Mouse (Mus musculus): Measurements from ENCODE around the gene Astn1.
A peak's percentile ranks its signal among the peaks of the same experiment; 100 is the strongest.

Astn1 gene

DNA sequence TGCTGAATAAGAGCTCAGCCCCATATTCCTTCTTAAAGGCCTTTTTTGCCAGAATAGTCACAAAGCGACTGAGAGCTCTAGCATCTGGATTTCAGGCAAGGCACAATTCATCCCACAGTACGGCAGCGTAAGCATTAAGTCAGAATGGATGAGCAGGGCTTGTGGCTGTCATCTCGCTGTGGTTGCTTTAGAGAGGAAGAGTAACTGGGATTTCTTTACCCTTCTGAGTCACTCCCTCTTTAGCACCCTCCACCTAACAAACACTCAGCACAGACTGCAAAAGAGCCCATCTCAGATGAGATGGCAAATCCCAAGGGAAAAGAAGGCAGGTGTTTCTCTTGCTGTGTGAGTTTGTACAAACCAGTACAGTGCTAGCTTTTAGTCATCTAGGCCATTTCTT is 183.0 kb downstream of the Astn1 start:
- no peak for DNase-seq

DNA sequence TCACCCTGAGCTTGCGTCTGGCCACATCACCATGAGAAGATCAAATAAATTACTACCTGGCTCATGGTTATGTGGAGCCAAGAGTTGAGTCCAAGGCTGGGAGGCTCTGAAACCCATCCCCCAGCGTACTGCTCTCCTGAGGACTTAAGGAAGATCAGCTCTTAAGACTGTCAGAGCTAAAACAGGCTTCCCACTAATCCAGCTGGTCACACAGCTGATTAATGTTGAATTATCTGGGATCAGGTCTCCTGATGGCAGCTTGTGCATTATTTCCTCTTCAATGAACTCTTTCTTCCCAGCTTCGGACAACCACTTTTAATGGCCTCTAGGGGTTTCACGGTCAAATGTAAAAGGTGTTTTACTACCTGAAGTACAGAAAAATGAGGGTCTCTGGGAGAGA is 184.4 kb downstream of the Astn1 start:
- DNase-seq = no peak

DNA sequence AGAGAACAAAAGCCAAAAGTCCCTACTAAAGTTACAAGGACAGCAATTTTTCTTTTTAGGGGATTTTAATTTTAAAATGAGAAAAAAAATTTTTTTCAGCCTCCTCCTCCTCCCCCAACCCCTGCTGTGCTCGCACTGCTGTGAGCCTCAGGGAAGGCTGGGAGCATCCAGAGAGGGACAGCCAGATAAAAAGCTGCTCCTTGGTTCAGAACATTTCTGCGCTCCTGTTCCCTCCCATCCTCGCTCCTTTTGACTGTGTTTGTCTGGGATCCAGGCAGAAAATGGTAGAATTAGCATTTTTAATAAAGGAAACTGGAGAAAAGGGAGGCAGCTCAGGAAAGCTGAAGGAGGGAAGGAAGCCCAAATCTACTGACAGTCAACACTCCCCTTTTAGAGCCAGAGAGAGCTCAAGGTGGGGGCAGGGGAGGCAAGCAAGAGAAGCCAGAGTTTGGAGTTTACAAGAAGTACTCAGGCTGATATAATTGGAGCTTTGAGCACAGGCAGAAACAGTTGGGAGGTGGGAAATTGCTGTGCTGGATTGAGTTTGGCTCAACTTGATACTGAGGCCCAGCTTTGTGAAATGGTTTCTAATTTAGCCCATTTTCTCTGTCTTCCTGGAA is 185.6 kb downstream of the Astn1 start:
- DNase-seq = no peak

DNA sequence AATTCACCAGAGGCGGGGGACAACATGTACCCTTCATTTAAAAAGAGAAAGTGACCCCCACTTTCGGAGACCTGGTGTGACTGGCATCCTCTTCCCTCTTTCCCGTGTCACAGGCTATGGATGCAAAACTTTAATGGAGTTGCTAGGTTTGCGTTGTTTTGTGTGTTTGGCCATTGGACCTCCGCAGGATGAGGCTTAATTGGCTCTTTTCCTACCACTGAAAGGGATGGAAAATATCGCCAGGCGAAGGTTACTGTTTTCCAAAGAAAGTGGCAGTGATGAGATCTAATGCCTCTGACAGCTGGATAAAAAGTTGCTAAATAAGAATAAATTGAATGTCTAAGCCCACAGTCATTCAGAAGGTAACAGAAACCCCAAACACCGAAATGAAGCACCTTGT is 186.2 kb downstream of the Astn1 start:
- no peak for DNase-seq

DNA sequence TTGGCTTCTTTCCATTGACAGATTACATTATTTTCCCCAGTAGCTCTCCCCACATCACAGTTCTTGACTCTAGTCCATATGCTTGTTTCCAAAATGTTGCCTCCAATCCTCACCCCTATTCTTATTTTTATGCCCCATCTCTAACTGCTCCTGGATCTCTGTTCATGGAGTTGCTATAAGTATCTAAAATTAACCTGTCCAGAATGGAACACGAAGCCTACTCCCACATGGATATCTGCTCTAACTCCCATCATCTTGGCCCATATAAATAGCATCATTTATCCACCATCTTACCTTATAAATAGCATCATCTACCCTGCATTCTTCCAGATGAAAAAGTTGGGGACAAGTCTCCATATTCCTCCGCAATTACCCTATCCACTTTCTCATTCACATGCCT is 187.5 kb downstream of the Astn1 start:
- DNase-seq = no peak

DNA sequence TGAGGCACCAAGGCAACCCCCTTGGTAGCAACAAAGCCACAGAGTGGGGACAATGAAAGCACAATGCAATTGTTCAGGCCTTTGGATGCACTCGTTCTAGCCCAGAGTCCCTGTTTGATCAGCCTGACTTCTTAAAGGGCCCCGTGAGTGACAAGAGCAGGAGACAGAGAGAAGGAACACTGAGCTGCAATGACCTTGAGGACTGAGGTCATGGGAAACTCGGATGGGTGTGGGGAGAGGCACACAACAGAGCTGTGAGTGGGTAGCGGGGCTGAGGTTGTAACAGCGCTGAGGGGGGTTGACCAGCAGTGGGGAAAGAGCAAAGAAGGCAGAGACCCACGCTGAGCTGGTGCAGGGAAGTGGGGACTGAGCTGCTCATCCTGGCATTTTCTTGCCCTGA is 189.9 kb downstream of the Astn1 start:
- DNase-seq = no peak

DNA sequence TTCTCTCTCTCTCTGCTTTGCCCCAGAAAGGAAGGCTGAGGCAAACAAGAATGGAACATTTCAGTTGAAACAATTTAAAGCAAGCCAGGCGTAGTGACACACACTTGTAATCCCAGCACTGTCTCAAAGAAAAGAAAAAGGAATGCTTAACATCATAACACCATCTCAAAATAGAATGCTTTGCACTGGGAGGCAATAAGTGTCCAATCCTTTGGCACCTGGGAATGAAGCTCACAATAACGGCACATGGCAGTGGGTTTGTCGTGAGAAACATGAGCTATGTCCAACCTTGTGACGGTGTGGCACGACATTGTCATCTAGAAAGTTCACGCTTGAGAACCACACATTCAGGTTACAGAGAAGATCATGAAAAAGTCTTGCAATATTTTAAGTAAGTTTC is 191.3 kb downstream of the Astn1 start:
- DNase-seq = no peak

DNA sequence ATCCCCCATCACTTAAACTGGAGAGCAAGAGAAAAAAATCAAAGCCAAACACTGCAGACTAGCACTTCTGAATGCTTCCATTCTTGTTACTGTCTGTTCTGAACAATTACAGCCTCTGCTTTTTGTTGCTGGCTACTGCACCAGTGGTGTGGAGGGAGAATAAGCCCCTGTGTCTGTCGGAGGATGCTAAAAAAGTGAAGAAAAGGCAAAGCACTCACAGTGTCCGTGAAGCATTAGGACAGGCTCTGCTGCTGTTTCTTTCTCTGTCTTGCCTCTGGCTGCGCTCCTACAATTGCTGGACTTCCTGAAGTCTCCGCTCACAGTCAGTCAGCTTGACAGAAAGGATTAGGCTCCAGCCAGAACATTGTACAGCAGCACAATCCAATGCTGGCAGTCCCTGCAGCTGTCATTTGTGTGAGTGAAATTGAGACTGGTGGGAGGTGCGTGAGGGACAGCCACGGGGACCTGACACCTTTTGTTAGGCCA is 192.0 kb downstream of the Astn1 start:
- no peak for DNase-seq

DNA sequence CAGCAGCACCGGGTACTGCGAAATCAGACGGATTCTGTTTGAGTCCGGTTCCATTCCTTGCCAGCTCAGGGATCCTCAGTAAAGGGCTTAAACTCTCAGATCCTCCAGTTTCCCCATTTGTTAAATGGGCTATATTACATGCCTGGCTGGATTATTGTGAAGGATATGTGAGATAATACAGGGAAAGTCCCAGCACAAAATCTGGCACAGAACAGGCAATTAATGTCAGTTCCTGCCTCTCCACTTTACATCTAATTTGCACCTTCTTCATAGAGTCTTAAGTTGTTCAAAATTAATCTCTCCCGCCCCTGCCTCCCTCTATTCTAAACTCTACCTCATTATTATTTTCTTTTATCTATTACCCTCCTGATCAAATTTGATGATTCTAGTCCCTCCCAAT is 211.1 kb downstream of the Astn1 start:
- no peak for DNase-seq

DNA sequence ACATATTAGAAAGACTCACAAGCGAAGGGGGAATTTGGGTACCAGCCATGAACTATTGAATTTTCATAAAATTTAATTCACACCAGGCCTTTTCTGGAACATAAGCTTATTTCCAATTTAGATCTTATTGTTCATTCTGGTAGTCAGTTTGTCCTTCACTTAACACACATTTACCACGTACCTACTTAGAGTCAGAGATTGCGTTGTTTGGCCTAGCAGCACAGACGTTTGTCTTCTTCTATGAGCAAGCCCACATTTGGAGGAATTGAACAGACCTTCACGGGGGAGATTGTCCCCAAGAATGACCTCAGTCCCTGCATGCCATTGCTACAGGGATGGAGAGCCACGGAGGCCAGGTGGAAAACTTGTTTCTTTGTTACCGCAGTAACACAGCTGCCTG is 211.5 kb downstream of the Astn1 start:
- no peak for DNase-seq

DNA sequence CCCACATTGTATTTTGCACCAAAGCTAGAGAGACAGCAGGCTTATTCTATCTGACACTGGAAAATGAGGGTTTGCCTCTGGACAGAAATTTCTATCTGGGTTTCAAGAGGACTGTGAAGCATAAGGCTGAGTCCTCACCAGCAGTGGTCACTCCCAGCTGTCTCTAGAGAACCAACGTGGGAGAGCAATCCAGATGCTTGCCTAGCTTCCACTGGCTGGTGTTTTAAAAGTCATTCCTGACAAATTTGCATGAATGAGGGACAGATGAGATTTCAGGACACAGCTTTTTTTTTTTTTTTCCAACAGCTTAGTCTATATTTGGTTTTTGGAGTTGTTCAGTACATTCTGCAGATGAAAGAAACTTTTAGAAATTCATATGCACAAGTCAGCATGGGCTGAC is 213.9 kb downstream of the Astn1 start:
- no peak for DNase-seq

DNA sequence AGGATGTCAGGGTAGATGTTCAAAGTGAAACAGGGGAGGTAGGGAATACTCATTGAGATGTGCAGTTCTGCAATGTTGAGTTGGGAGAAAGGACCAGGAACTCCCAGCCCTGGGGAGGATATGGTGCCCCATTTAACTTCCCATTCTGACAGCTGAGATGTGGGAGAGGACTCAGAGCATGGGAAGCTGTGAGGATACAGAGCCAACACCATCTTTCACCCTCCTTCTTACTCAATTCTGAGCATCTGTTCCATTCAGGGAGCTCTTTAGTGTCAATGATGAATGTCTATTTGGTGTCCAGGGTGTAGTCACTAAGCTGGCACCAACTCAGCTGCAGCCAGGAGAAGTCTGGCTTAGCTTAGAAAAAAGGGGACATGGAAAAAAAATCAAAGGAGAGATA is 219.7 kb downstream of the Astn1 start:
- DNase-seq = no peak

DNA sequence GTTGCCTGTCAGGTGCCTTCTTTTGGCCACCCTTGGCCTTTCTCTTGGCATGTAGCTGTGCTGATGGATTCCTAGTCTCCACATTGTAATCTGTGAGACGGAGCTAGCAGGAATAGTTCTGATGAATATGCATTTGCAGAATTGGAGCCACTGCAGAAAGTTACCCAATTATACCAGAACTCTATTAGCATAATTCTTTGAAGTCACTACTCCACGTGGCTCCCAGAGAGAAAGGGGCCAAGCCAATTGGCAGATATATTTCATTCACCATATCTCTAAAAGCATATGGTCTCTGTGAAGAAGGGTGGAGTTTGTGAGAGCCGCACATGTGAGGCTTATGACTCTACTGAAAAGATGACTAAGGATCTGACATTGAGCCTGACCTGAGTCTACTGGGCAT is 226.8 kb downstream of the Astn1 start:
- DNase-seq = no peak

DNA sequence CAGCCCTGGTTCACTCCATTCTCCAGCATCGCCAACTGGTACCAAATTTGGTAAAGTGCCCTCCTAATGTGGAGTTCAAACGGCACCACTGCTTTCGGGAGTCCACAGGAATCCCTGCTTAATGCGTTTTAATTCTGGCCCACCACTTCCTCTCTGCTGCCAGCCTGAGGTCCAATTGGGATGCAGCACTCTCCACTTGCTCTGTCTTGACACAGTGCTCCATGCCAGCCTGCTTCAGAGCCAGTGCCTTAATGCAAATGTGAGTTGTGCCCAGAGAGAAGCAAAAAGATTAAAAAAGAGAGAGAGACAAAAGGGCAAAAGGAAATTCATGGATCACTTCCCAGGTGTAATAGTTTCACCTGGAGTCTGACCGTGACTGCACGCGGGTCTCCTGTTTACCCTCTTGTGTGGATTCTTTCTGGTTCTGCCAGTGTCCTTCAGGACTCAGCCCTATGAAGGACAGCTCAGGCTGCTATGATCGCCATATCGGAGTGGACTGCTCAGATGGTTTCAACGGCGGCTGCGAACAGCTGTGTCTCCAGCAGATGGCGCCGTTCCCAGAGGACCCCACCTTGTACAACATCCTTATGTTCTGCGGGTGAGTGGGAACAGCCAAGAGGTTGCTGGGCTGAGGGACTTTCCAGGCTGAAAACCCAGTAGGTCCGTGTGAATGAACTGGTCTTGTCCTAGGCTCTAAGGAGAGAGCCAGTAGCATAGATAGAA is 234.8 kb downstream of the Astn1 start:
- peak; percentile 22 for DNase-seq

DNA sequence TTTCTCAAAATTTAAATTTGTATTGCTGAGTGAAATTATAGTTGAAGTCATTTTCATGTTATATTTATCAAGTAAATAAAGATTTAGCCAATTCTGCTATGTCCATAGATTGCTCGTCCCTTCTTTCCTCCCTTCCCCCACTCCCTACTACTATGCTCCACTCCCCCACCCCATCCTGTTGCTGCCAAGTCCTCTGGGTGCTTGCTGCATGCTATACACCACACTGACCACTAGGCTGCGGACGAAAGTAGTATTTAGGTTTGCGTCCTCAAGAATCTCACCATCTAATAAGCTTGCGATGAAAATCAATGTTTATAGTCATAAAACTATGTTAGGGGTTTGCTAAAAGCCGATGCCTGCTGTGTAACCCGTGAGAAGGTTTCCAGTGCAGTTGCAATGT is 235.9 kb downstream of the Astn1 start:
- no peak for DNase-seq

DNA sequence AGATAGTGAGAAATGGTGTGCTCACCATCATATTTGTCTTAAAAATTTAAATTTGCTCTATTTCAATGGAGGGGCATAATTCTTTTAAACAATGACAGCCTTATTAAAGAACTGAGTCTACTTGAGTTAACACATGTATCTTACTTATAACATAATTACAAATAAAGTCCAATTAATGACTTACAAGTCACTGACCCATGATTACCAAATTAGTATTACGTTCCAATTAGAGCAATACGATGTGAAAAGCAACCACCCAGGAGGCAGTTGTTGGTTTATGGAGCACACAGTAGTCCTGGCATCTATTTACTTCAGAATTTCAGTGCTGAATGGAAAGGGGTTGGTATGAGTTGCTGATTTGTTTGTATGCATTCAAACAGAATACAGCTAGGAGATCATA is 237.4 kb downstream of the Astn1 start:
- no peak for DNase-seq

DNA sequence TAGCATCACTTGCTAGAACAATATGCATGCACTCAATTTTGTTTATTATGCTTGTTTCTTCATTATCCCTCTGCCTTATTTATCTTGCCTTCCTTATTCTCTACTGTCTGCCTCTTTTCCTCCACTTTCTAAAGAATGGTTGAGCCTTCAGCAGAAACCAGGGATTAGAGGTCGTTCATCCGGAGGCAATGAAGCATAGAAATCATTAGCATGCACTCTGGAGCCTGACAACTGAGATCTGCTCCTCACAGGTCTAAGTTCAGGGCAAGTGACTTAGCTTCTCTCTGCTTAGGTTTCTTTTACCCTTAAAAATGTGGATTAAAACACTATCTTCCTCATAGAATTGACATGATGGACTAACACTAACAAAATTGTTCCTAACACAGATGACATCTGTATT is 241.0 kb downstream of the Astn1 start:
- no peak for DNase-seq

DNA sequence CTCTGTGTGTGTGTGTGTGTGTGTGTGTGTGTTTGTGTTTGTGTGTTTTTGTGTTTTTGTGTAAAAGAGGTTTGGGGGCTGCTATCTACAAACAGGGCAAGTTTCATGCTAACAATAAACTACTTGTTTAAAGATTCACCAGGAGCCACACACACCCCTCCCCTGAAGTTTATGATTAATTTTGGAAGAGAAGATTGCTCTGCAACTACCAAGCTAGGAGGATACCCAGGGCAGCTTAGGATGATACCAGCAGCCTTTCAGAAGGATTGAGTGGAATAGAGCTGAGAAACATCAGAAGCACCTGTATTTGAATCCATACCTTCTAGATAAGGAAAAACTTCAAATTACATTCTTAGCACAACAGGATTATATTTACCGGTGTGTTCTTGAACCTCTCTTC is 242.1 kb downstream of the Astn1 start:
- DNase-seq = no peak

DNA sequence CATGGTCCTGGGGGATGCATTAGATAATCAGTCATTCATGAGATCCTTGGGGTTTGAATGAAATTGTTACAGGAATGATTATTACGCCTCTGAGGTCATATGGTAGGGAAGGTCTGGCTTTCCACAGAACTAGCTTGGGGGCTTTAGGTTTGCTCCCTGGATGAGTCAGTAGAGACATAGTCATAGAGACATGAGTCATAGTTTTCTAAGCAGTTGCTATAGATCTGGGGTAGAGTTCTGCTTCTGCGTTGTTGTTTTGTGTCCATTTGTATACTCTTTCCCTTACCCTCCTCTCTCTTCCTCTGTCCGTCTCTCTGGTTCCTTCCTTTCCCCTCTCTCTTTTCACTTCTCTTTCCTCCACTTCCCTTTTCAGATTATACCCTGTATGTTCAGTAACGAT is 243.5 kb downstream of the Astn1 start:
- DNase-seq = no peak

DNA sequence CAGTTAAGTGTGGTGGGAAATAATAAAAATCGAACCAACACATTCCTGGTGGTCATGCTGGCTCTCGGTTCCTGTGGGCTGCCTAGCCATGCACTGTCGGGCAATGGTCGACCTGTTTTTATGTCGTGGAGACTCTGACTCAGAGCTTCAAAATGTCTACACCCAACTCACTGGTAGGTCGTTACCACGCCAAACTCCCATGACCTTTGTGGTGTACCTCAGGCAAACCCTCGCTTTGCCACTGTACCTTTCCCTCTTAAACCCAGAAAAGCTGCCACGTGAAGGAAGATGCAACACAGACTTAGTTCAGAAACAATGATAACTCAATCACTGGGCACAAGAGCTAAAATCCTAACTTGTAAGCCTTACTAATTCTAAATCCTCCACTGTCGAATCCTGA is 244.3 kb downstream of the Astn1 start:
- DNase-seq = no peak

DNA sequence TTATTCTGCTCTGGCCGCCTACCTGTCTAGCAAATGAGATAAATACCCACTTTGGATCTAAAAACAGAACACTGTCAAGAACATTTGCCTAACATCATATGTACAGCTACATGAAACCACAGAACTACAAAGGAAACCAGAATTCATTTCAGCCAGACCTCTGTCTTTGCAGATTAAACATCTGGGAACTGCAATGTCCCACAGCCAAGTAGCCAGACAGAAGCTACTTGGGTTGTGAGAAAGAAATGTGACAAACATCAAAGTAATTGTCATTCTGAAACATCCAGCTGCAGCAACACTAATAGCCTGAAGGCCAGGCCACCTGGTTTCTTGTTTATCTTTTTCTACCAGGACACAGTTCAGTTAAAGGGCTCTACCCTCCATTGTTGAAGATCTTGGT is 245.1 kb downstream of the Astn1 start:
- no peak for DNase-seq

DNA sequence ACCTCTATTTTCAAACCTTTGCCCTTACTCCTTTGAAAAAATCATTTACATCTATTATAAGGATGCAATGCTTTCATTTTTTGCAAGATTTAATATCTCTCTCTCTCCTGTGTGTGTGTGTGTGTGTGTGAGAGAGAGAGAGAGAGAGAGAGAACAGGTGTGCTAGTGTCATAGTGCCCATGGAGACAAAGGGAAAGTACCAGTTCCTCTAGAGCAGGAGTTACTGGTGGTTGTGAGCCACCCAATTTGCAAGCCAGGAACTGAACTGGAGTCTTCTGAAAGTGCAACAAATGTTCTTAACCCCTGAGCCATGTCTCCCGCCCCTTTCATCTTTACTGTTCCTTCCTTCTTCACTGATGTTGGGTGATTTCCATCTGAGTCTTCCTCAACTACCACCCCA is 253.1 kb downstream of the Astn1 start:
- DNase-seq = no peak

DNA sequence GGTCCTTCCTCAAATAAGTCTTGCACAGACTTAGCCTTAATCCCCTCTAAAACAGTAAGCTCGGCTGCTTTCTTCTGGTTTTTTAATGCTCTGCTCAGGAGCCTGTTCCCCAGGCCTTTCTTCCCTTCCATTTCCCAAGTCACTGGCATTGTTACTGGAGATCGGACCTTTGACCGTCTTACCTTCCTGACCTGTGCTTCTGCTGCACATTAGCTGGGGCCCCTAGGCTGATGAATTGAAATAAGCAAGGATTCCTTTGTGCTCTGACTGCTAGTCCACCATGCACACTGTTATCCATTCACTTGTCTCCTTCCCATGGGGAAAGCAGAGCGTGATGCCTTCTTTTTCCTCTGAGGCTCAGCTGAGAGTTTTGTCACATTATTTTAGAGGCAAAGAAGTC is 255.9 kb downstream of the Astn1 start:
- DNase-seq = no peak

DNA sequence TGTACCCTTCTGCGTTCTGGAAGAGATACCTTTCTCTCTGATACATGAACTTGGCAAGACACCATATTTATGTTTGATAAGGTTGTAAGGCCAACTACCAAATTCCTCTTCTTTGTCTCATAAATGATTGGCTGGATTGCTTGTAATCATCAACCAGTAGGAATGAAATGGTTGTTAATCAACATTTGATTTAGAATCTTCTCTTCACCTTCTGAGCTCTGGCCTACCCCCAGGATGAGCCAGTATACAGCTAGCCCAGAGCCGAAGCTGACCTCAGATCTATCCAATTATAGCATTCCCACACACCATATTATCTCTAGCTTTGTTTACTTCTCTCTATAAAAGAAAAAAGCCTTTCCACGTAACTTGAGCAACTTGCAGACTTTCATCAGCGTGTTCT is 270.9 kb downstream of the Astn1 start:
- no peak for DNase-seq

DNA sequence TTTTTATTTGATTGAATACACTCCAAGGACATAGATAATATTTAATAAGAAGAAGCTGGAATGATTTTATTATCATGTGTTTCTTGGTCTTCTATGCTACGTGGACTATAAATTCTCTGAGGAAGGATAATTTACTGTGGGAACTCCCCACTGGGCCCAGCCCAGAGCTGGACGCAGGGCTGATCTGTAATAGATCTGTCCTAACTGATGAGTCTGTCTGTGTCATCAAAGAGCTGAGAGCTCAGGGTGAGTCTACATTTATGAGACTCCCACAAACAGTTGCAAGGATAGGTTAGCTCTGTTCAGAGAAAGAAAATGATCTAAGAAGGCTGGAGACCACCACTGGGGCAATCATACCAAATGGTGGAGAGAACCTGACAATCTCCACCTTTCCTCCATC is 271.4 kb downstream of the Astn1 start:
- DNase-seq = no peak
